Comparison of ENCODE assay signal across 8 mouse cellular contexts in the genomic region with DNA sequence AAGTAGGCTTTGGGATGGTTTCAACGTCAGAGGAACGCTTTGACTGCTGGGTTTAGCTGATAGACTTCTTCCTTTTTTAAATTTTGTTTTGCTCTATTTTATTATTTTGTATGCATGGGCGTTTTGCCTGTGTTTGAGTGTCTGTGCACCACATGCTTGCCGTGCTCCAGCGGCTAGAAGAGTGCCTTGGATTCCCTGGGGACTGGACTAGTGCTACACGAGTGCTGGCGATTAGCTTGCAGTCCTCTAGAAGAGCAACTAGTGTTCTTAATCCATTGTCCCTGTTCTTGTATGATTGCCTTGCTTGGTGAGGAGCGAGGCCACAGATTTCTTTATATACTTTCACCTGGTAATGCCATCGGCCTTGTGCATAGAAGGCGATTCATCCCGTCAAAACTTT.
DNase-seq lines count a peak whose midpoint lies in the region; ATAC-seq and TF ChIP-seq lines count a peak whose summit lies in the region.
"Had no signal": no experiment of that assay in that cellular context is flagged by ENCODE, and none has a peak within 500 bp of the region (broad histone marks: within the 10 kb centered on the region; RNA-seq: fewer than 3 reads in every experiment).

No protein-coding gene starts in this region.

- no peak for DNase-seq in liver, embryonic 13.5 days
- no peak for DNase-seq in liver, embryonic 11.5 days (ENCODE audit: low spot score)
- DNase-seq in embryonic facial prominence, embryonic 14.5 days (ENCODE audit: low spot score): peak; percentile 75
- no peak for DNase-seq in lung, postnatal 14 days

- WGBS in liver, embryonic 13.5 days (ENCODE audit: insufficient replicate concordance): 63% methylated on average over 11 of the region's 11 CpGs
- WGBS in liver, embryonic 11.5 days: 73% methylated on average over 11 of the region's 11 CpGs
- WGBS in embryonic facial prominence, embryonic 14.5 days: 42% methylated on average over 11 of the region's 11 CpGs
- 49% methylated on average over 11 of the region's 11 CpGs for WGBS in heart, embryonic 15.5 days
- WGBS in kidney, embryonic 16.5 days: 53% methylated on average over 11 of the region's 11 CpGs

- no peak for ATAC-seq in liver, embryonic 13.5 days (ENCODE audit: low read depth)
- ATAC-seq in liver, embryonic 11.5 days (replicated peaks; ENCODE audit: low FRiP score): no peak
- no peak for ATAC-seq in embryonic facial prominence, embryonic 14.5 days (ENCODE audit: low read depth)
- ATAC-seq in heart, embryonic 15.5 days (replicated peaks; ENCODE audit: insufficient number of reproducible peaks, insufficient read depth, low FRiP score, low read depth): no peak
- ATAC-seq in kidney, embryonic 16.5 days (ENCODE audit: low FRiP score, low TSS enrichment): no peak

- TF ChIP-seq POLR2A in myocyte (IDR thresholded peaks at IDR 0.05; ENCODE audit: insufficient read length, low read depth): no peak

- H3K27me3 ChIP-seq in liver, embryonic 13.5 days: no peaks in the 10 kb centered on the region
- H3K27me3 ChIP-seq in liver, embryonic 11.5 days (replicated peaks; ENCODE audit: control insufficient read depth, insufficient read depth, low read length): no peaks in the 10 kb centered on the region
- H3K27me3 ChIP-seq in embryonic facial prominence, embryonic 14.5 days (replicated peaks; ENCODE audit: control insufficient read depth, insufficient read depth, low read length): no peaks in the 10 kb centered on the region
- no peaks in the 10 kb centered on the region for H3K27me3 ChIP-seq in heart, embryonic 15.5 days
- no peaks in the 10 kb centered on the region for H3K27me3 ChIP-seq in myocyte (ENCODE audit: control insufficient read depth, insufficient read depth, insufficient read length)
- no peaks in the 10 kb centered on the region for H3K27me3 ChIP-seq in kidney, embryonic 16.5 days (ENCODE audit: insufficient read depth, low read length)
- H3K27me3 ChIP-seq: limb, embryonic 15.5 days had no signal

- no peak overlapping the region for H3K4me3 ChIP-seq in liver, embryonic 13.5 days (replicated peaks)
- no peak overlapping the region for H3K4me3 ChIP-seq in liver, embryonic 11.5 days (ENCODE audit: low read depth, low read length)
- H3K4me3 ChIP-seq in embryonic facial prominence, embryonic 14.5 days (ENCODE audit: low read depth, low read length): no peak overlapping the region
- no peak overlapping the region for H3K4me3 ChIP-seq in heart, embryonic 15.5 days
- H3K4me3 ChIP-seq in myocyte: no peak overlapping the region
- H3K4me3 ChIP-seq in kidney, embryonic 16.5 days (ENCODE audit: low read length): no peak overlapping the region
- H3K4me3 ChIP-seq: limb, embryonic 15.5 days had no signal

- peak overlapping the region; percentile 36; the same call in 1 of the 2 replicates for H3K27ac ChIP-seq in liver, embryonic 13.5 days
- H3K27ac ChIP-seq in liver, embryonic 11.5 days (ENCODE audit: low read depth, low read length): no peak overlapping the region; the same call in 1 of the 2 replicates
- peak overlapping the region; percentile 39; the same call in 1 of the 2 replicates for H3K27ac ChIP-seq in embryonic facial prominence, embryonic 14.5 days (replicated peaks; ENCODE audit: low read depth, low read length)
- H3K27ac ChIP-seq in heart, embryonic 15.5 days: peak overlapping the region; percentile 26; the same call in 1 of the 2 replicates
- H3K27ac ChIP-seq in kidney, embryonic 16.5 days (ENCODE audit: low read length): no peak overlapping the region
- H3K27ac ChIP-seq: limb, embryonic 15.5 days had no signal

- peaks cover 70% of the 10 kb centered on the region for H3K4me1 ChIP-seq in liver, embryonic 13.5 days (replicated peaks)
- H3K4me1 ChIP-seq in liver, embryonic 11.5 days (replicated peaks; ENCODE audit: control insufficient read depth, insufficient read depth, low read length): peaks cover 67% of the 10 kb centered on the region
- peaks cover 45% of the 10 kb centered on the region for H3K4me1 ChIP-seq in embryonic facial prominence, embryonic 14.5 days (ENCODE audit: control insufficient read depth, insufficient read depth, low read length)
- peaks cover 66% of the 10 kb centered on the region for H3K4me1 ChIP-seq in heart, embryonic 15.5 days (replicated peaks)
- peaks cover 60% of the 10 kb centered on the region for H3K4me1 ChIP-seq in kidney, embryonic 16.5 days (ENCODE audit: insufficient read depth, low read length)

- H3K9me3 ChIP-seq in liver, embryonic 13.5 days (replicated peaks): no peaks in the 10 kb centered on the region
- no peaks in the 10 kb centered on the region for H3K9me3 ChIP-seq in liver, embryonic 11.5 days (ENCODE audit: control insufficient read depth, low read length)
- H3K9me3 ChIP-seq in embryonic facial prominence, embryonic 14.5 days (ENCODE audit: control insufficient read depth, low read length): no peaks in the 10 kb centered on the region
- H3K9me3 ChIP-seq in heart, embryonic 15.5 days (replicated peaks): no peaks in the 10 kb centered on the region
- no peaks in the 10 kb centered on the region for H3K9me3 ChIP-seq in kidney, embryonic 16.5 days (ENCODE audit: low read length)
- H3K9me3 ChIP-seq: limb, embryonic 15.5 days had no signal

- H3K9ac ChIP-seq in liver, embryonic 13.5 days: no peak overlapping the region
- H3K9ac ChIP-seq in liver, embryonic 11.5 days (ENCODE audit: low read depth, low read length): no peak overlapping the region
- H3K9ac ChIP-seq in embryonic facial prominence, embryonic 14.5 days (ENCODE audit: low read depth, low read length): no peak overlapping the region
- H3K9ac ChIP-seq in heart, embryonic 15.5 days: no peak overlapping the region
- no peak overlapping the region for H3K9ac ChIP-seq in kidney, embryonic 16.5 days (replicated peaks; ENCODE audit: low read length)
- H3K9ac ChIP-seq: limb, embryonic 15.5 days had no signal

- no peak overlapping the region for H3K4me2 ChIP-seq in liver, embryonic 13.5 days
- H3K4me2 ChIP-seq in liver, embryonic 11.5 days: no peak overlapping the region; the same call in 1 of the 2 replicates
- H3K4me2 ChIP-seq in embryonic facial prominence, embryonic 14.5 days (ENCODE audit: low read depth, low read length): no peak overlapping the region
- no peak overlapping the region for H3K4me2 ChIP-seq in heart, embryonic 15.5 days
- H3K4me2 ChIP-seq in myocyte (ENCODE audit: low read depth): peak overlapping the region; percentile 43
- no peak overlapping the region for H3K4me2 ChIP-seq in kidney, embryonic 16.5 days (replicated peaks; ENCODE audit: low read depth, low read length)
- H3K4me2 ChIP-seq: limb, embryonic 15.5 days had no signal

- H3K36me3 ChIP-seq in liver, embryonic 13.5 days: peaks cover 8% of the 10 kb centered on the region; the same call in 1 of the 2 replicates
- H3K36me3 ChIP-seq in liver, embryonic 11.5 days (ENCODE audit: control insufficient read depth, insufficient read depth, low read length): no peaks in the 10 kb centered on the region; the same call in 1 of the 2 replicates
- H3K36me3 ChIP-seq in embryonic facial prominence, embryonic 14.5 days (ENCODE audit: control insufficient read depth, insufficient read depth, low read length): peaks cover 21% of the 10 kb centered on the region; the same call in 1 of the 2 replicates
- no peaks in the 10 kb centered on the region for H3K36me3 ChIP-seq in heart, embryonic 15.5 days
- H3K36me3 ChIP-seq in myocyte (ENCODE audit: control insufficient read depth, insufficient read depth): peaks cover 23% of the 10 kb centered on the region
- H3K36me3 ChIP-seq in kidney, embryonic 16.5 days (ENCODE audit: insufficient read depth, low read length): peaks cover 3% of the 10 kb centered on the region; the same call in 1 of the 2 replicates

- H3ac ChIP-seq in myocyte (ENCODE audit: control insufficient read depth, insufficient read length): no peak overlapping the region

- peaks cover 94% of the 10 kb centered on the region for H3K79me2 ChIP-seq in myocyte (ENCODE audit: control insufficient read depth, insufficient read depth)

TF ChIP-seq in myocyte, 11 proteins besides CTCF, POLR2A, EP300 and RAD21:
- TF ChIP-seq SRF (IDR thresholded peaks at IDR 0.05; ENCODE audit: control insufficient read depth, insufficient read length, low read depth) (no peak), MYOD1 (IDR thresholded peaks at IDR 0.05; ENCODE audit: control insufficient read depth in 1 of 3, insufficient read length in 2 of 3, low read depth in 2 of 3) (no peak), USF1 (IDR thresholded peaks at IDR 0.05; ENCODE audit: low read depth) (no peak), TCF3 (IDR thresholded peaks at IDR 0.05; ENCODE audit: insufficient read length, low read depth) (no peak), MAX (IDR thresholded peaks at IDR 0.05; ENCODE audit: low read depth) (no peak), POLR2AphosphoS2 (IDR thresholded peaks at IDR 0.05; ENCODE audit: insufficient read length, low read depth) (no peak), REST (IDR thresholded peaks at IDR 0.05; ENCODE audit: insufficient read depth, insufficient read length) (no peak), E2F4 (IDR thresholded peaks at IDR 0.05; ENCODE audit: insufficient read depth) (no peak)

Comparison
In these comparisons a context has a peak if more than half of its experiments do, and no peak if none do; other contexts are left out.
1. H3K27ac ChIP-seq: peak in liver, embryonic 13.5 days (single experiment), embryonic facial prominence, embryonic 14.5 days (single experiment) and heart, embryonic 15.5 days (single experiment); none in liver, embryonic 11.5 days (single experiment) and kidney, embryonic 16.5 days (single experiment).